Mouse (Mus musculus): ENCODE data around the gene 1500009C09Rik. TPM values are rescaled to one million over a fixed set of nuclear protein-coding genes. Genes with fewer than 3 reads are reported as not detected.

Gene 1500009C09Rik
- polyA plus RNA-seq (2012; rRNA removed) (0.02 and 0.11 TPM in 2 replicates), polyA plus RNA-seq (2014; fragmentation: Nextera tagmentation; extraction: Ambion mirVana) (not detected in 2 replicates)

DNA sequence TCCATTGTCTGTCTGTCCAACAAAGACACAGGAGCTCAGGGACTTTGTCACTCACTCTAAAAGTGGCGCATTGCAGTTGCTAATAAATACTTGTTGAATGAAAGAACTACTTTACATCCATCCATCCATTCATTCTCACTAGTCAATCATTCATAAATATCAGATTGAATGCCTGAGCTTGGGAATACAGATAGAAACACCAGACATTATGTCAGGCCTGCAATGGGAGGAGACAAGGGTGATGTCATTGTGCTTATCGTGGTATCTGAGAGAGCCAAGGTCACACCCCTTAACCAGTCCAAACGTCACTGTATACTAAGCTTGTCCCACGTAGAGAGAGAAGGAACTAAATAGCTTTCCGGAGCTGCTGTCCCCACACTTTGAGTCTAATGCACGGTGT lies at the start of gene 1500009C09Rik:
Gene 1500009C09Rik, plus strand, starts transcription at position 301 of the 400 bp plus-strand sequence.
- WGBS (ENCODE audit: insufficient replicate concordance), result 52% methylated on average over 6 of the region's 6 CpGs
- no peak for ATAC-seq (ENCODE audit: insufficient read depth)
- Histone ChIP-seq H3K4me3 (ENCODE audit: insufficient read depth in 1 of 2, low read depth in 2 of 2, low read length in 2 of 2) (no peak within 1 kb of the TSS), H3K9ac (replicated peaks) (no peak within 1 kb of the TSS), H3K36me3 (replicated peaks; ENCODE audit: control insufficient read depth, insufficient read depth, low read depth) (no peaks in the 10 kb centered on the region), H3K27me3 (ENCODE audit: control insufficient read depth, insufficient read depth, low read length) (no peaks in the 10 kb centered on the region), H3K4me1 (replicated peaks; ENCODE audit: control insufficient read depth in 2 of 2, insufficient read depth in 2 of 2, low read length in 1 of 2) (no peaks in the 10 kb centered on the region), H3K27ac (no peak within 1 kb of the TSS), H3K4me2 (ENCODE audit: low read depth) (no peak within 1 kb of the TSS), H3K9me3 (ENCODE audit: control insufficient read depth, low read length) (no peaks in the 10 kb centered on the region; the same call in 1 of the 2 replicates)
- no peak for DNase-seq (ENCODE audit: low read depth in 3 of 3, low spot score in 3 of 3)
- TF ChIP-seq CTCF (IDR thresholded peaks at IDR 0.05; ENCODE audit: low read depth) (no peak), EP300 (IDR thresholded peaks at IDR 0.05; ENCODE audit: low read depth) (no peak)

DNA sequence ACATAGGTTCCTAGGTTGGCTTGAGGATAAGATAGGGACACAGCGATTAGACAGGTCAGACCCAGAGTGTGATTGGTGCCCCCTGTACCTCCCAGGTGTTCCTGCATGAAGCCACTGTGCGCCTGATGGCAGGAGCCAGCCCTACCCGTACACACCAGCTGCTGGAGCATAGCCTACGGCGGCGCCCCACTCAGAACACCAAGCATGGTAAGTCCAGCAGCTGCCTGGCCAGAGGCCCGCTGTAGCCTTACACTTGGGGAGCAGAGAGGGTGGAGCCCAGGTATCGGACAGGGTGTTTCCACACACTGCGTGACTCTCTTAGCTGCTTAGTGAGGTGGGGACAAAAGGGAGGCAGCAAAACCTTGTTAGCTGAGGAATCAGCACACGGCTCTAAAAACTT lies 49.1 kb upstream of the 1500009C09Rik start:
- 89% methylated on average over 10 of the region's 10 CpGs for WGBS (ENCODE audit: insufficient replicate concordance)
- Histone ChIP-seq H3K4me1 (replicated peaks; ENCODE audit: control insufficient read depth in 2 of 2, insufficient read depth in 2 of 2, low read length in 1 of 2) (no peaks in the 10 kb centered on the region; a peak in 1 of 4 replicates), H3K9ac (replicated peaks) (no peak overlapping the region), H3K27ac (no peak overlapping the region), H3K4me2 (ENCODE audit: low read depth) (no peak overlapping the region), H3K9me3 (ENCODE audit: control insufficient read depth, low read length) (no peaks in the 10 kb centered on the region), H3K27me3 (ENCODE audit: control insufficient read depth, insufficient read depth, low read length) (peaks cover 10% of the 10 kb centered on the region), H3K4me3 (ENCODE audit: insufficient read depth in 1 of 2, low read depth in 2 of 2, low read length in 2 of 2) (no peak overlapping the region), H3K36me3 (replicated peaks; ENCODE audit: control insufficient read depth, insufficient read depth, low read depth) (peaks cover 38% of the 10 kb centered on the region)
- no peak for DNase-seq (ENCODE audit: low read depth in 3 of 3, low spot score in 3 of 3)
- ATAC-seq (ENCODE audit: insufficient read depth), result no peak
- TF ChIP-seq EP300 (IDR thresholded peaks at IDR 0.05; ENCODE audit: low read depth) (no peak), CTCF (IDR thresholded peaks at IDR 0.05; ENCODE audit: low read depth) (no peak)

- Histone ChIP-seq H3K4me1 (replicated peaks; ENCODE audit: control insufficient read depth in 2 of 2, insufficient read depth in 2 of 2, low read length in 1 of 2) (no peaks in the 10 kb centered on the region), H3K27ac (no peak overlapping the region), H3K9me3 (ENCODE audit: control insufficient read depth, low read length) (no peaks in the 10 kb centered on the region), H3K36me3 (replicated peaks; ENCODE audit: control insufficient read depth, insufficient read depth, low read depth) (peaks cover 38% of the 10 kb centered on the region), H3K9ac (replicated peaks) (no peak overlapping the region), H3K4me3 (ENCODE audit: insufficient read depth in 1 of 2, low read depth in 2 of 2, low read length in 2 of 2) (no peak overlapping the region), H3K27me3 (ENCODE audit: control insufficient read depth, insufficient read depth, low read length) (peaks cover 14% of the 10 kb centered on the region), H3K4me2 (ENCODE audit: low read depth) (no peak overlapping the region)
- DNase-seq (ENCODE audit: low read depth in 3 of 3, low spot score in 3 of 3), result no peak
- TF ChIP-seq EP300 (IDR thresholded peaks at IDR 0.05; ENCODE audit: low read depth) (no peak), CTCF (IDR thresholded peaks at IDR 0.05; ENCODE audit: low read depth) (no peak)
- no peak for ATAC-seq (ENCODE audit: insufficient read depth)
- 86% methylated on average over 20 of the region's 20 CpGs for WGBS (ENCODE audit: insufficient replicate concordance)
These were observed 48.4 kb upstream of the 1500009C09Rik start for GRCm38 (mm10) chr15:82203611-82204351.

DNA sequence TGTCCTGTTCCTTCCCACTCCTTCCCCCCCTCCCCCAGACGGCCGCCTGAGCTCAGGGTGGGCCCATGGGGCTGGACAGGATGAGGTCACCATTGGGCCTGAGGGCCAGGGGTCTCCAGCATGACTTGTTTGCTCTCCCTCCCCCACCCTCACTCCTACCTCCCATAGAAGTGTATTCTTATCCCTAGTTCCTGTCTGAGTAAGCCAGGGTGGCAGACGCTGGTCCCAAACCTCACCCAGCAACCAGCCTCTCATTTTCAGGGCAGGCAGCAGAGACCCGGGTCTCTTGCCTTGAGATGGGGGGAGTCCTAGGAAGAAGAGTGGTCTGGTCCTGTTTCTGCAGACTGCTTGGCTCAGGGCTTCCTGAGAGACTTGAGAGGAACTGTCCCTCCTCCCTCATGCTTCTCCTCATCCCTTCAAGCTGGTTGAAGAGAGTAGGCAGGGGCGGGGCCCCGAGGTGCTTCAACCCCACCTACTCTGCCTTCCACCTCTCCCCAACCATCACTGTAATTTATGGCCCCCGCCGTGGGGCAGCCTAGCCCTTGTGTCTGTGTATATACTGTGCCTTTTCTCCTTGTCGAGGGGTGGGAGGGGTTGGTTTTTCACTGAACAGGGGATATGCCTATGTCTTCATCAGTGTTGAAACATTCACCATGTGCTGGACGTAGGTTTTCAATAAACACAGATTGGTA lies 47.4 kb upstream of the 1500009C09Rik start:
- H3K36me3 ChIP-seq (replicated peaks; ENCODE audit: control insufficient read depth, insufficient read depth, low read depth), result peaks cover 35% of the 10 kb centered on the region
- TF ChIP-seq EP300 (IDR thresholded peaks at IDR 0.05; ENCODE audit: low read depth), result no peak
- no peak for TF ChIP-seq CTCF (IDR thresholded peaks at IDR 0.05; ENCODE audit: low read depth)
- no peak overlapping the region for H3K27ac ChIP-seq
- H3K27me3 ChIP-seq (ENCODE audit: control insufficient read depth, insufficient read depth, low read length), result peaks cover 17% of the 10 kb centered on the region
- H3K9me3 ChIP-seq (ENCODE audit: control insufficient read depth, low read length), result no peaks in the 10 kb centered on the region
- H3K4me3 ChIP-seq (ENCODE audit: insufficient read depth in 1 of 2, low read depth in 2 of 2, low read length in 2 of 2), result no peak overlapping the region
- DNase-seq (ENCODE audit: low read depth in 3 of 3, low spot score in 3 of 3), result no peak
- H3K4me2 ChIP-seq (ENCODE audit: low read depth), result no peak overlapping the region
- ATAC-seq (ENCODE audit: insufficient read depth), result no peak
- no peak overlapping the region for H3K9ac ChIP-seq (replicated peaks)
- WGBS (ENCODE audit: insufficient replicate concordance), result 62% methylated on average over 10 of the region's 10 CpGs
- H3K4me1 ChIP-seq (replicated peaks; ENCODE audit: control insufficient read depth in 2 of 2, insufficient read depth in 2 of 2, low read length in 1 of 2), result no peaks in the 10 kb centered on the region
